Mouse (Mus musculus) embryonic facial prominence, embryonic 15.5 days (tissue): ENCODE measurements at regions not wholly inside any gene's neighbourhood (a gene's known extent, or its start where the extent isn't known, plus 50 kb on each side); places are given as distances from the start of the nearest gene placed in this dataset.

Experiments
- ATAC-seq: fragments of 200-750 bp; cut with Nextera tagmentation; 2 replicates; pipeline ENCODE4 v1.8.0; 2017; ENCODE audit warnings: low read depth, moderate TSS enrichment; ENCODE audit not compliant: insufficient number of reproducible peaks, low FRiP score, low TSS enrichment
- H3K27ac ChIP-seq: fragments of 300-500 bp; sonication (generic); replicated peaks from 2 replicates; pipeline ENCODE4 v1.5.1; 2015; ENCODE audit warnings: mild to moderate bottlenecking, inconsistent platforms
- H3K27me3 ChIP-seq: fragments of 300-500 bp; sonication (generic); 2 replicates; pipeline ENCODE4 v1.6.1; 2015; ENCODE audit warnings: inconsistent platforms
- H3K36me3 ChIP-seq: fragments of 300-500 bp; sonication (generic); 2 replicates; pipeline ENCODE4 v1.6.1; 2015; ENCODE audit warnings: mild to moderate bottlenecking, inconsistent platforms
- H3K4me1 ChIP-seq: fragments of 300-500 bp; sonication (generic); 2 replicates; pipeline ENCODE4 v1.6.1; 2015; ENCODE audit warnings: inconsistent platforms
- H3K4me2 ChIP-seq: fragments of 300-500 bp; sonication (generic); replicated peaks from 2 replicates; pipeline ENCODE4 v1.6.1; 2015; ENCODE audit warnings: mild to moderate bottlenecking, inconsistent platforms
- H3K4me3 ChIP-seq: fragments of 300-500 bp; sonication (generic); replicated peaks from 2 replicates; pipeline ENCODE4 v1.5.1; 2015; ENCODE audit warnings: mild to moderate bottlenecking, inconsistent platforms
- H3K9ac ChIP-seq: fragments of 300-500 bp; sonication (generic); 2 replicates; pipeline ENCODE4 v1.6.1; 2015; ENCODE audit warnings: inconsistent platforms
- H3K9me3 ChIP-seq: fragments of 300-500 bp; sonication (generic); replicated peaks from 2 replicates; pipeline ENCODE4 v1.6.1; 2016; ENCODE audit warnings: inconsistent platforms
- WGBS: fragments of 180-500 bp; shearing (Covaris S2); methylation state at CpG from one replicate; pipeline ENCODE4 v1.1.7; 2015; 5-methylcytosine and 5-hydroxymethylcytosine counted together

DNA sequence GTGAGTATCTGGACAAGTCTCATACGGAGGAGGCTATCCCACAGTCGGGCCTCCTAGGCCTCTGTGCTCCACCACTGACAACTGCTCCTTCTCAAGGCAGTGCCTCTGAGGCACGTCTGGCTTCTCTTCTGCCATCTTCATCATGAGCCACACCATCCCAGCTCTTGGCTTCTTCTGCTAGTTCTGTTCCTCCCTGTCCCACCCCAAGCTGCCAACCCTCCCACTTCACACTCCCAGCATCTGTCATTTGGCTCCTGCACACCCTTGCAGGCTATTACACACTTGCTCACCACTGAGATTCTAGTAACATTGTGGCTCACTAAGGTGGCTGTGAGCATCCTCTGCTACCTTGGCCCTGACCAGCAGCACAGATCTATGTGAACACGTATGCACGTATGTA, 221.1 kb upstream of the Slc16a7 start:
- H3K4me2 ChIP-seq: no peak overlapping the region
- no peak overlapping the region for H3K27ac ChIP-seq
- no peak overlapping the region for H3K9ac ChIP-seq
- no peak overlapping the region for H3K4me3 ChIP-seq
- H3K4me1 ChIP-seq: no peaks in the 10 kb centered on the region
- ATAC-seq: no peak
- no peaks in the 10 kb centered on the region for H3K9me3 ChIP-seq
- WGBS: 83% methylated on average over 5 of the region's 5 CpGs
- H3K27me3 ChIP-seq: no peaks in the 10 kb centered on the region
- no peaks in the 10 kb centered on the region for H3K36me3 ChIP-seq

- no peaks in the 10 kb centered on the region for H3K4me1 ChIP-seq
- H3K27ac ChIP-seq: no peak overlapping the region
- H3K27me3 ChIP-seq: no peaks in the 10 kb centered on the region
- no peak overlapping the region for H3K9ac ChIP-seq
- ATAC-seq: no peak
- 95% methylated on average over 6 of the region's 6 CpGs for WGBS
- H3K9me3 ChIP-seq: no peaks in the 10 kb centered on the region
- H3K4me3 ChIP-seq: no peak overlapping the region
- no peaks in the 10 kb centered on the region for H3K36me3 ChIP-seq
- no peak overlapping the region for H3K4me2 ChIP-seq
These were observed 223.5 kb upstream of the Slc16a7 start for GRCm38 (mm10) chr10:125612773-125613172.

DNA sequence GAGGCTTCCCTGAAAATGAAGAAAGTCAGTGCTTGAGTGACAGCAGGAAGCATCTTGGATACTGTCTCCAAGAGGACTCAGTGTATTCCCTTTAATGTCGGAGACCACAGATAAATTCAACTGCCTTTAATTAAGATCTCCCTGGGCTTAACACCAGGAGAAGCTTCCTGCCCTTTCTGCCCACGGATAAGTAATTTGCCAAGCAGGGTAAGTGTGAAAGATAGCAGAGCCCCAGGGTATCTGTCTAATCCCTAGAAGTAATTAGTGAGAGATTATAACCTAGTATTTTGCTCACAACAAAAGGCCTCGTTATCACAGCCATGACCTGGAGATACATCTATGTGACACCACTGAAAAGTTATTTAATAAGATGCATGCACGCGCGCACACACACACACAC, 232.1 kb upstream of the Slc16a7 start:
- Histone ChIP-seq H3K4me3 (no peak overlapping the region), H3K27me3 (no peaks in the 10 kb centered on the region), H3K27ac (no peak overlapping the region), H3K9ac (no peak overlapping the region), H3K4me1 (no peaks in the 10 kb centered on the region), H3K9me3 (no peaks in the 10 kb centered on the region), H3K4me2 (no peak overlapping the region), H3K36me3 (no peaks in the 10 kb centered on the region)
- WGBS: 55% methylated on average over 6 of the region's 6 CpGs
- ATAC-seq: no peak

DNA sequence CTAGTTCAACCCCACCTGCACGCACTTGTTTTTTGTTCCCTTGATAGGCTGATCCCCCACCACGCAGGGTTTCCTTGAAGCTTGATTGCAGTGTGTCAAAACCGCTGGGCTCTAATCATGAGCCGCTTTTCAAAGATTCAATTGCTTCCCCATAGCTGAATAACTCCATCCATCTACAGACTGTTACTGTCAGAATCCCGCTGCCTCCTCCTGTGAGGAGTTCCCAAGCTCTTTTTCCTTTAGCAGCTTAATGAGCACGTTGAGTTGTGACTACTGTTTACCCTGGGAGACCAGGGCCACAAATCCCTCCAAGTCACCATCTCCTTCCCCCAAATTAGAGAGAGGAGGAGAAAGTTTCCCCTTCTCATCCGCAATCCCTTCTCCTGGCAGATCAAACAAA, 234.6 kb upstream of the Slc16a7 start:
- H3K4me3 ChIP-seq: no peak overlapping the region
- H3K4me1 ChIP-seq: no peaks in the 10 kb centered on the region
- no peak overlapping the region for H3K4me2 ChIP-seq
- ATAC-seq: no peak
- no peaks in the 10 kb centered on the region for H3K36me3 ChIP-seq
- H3K9me3 ChIP-seq: no peaks in the 10 kb centered on the region
- H3K9ac ChIP-seq: no peak overlapping the region
- 18% methylated on average over 7 of the region's 7 CpGs for WGBS
- H3K27ac ChIP-seq: no peak overlapping the region
- no peaks in the 10 kb centered on the region for H3K27me3 ChIP-seq

DNA sequence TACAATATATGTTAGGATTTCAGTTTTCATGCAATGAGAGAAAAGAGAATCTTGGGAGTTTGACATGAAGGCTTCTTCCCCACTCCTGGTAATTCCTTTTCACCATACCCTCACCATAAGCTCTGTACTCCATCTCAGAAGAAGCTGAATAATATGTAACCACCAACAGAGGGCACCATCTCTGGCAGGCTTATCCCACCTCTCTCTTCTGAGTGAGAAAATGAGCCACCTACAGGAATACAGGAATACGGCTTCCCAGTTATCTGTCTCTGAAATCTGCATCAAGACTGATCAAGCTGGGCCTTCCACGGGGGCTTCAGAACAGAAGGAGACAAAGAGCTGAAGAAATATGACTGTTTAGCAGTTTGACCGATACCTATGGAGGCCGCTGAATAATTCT, 278.6 kb upstream of the Slc16a7 start:
- no peak overlapping the region for H3K4me2 ChIP-seq
- no peaks in the 10 kb centered on the region for H3K4me1 ChIP-seq
- WGBS: 86% methylated on average over 4 of the region's 4 CpGs
- H3K4me3 ChIP-seq: no peak overlapping the region
- ATAC-seq: no peak
- H3K9ac ChIP-seq: no peak overlapping the region
- H3K27ac ChIP-seq: no peak overlapping the region
- H3K9me3 ChIP-seq: no peaks in the 10 kb centered on the region
- H3K27me3 ChIP-seq: no peaks in the 10 kb centered on the region
- H3K36me3 ChIP-seq: no peaks in the 10 kb centered on the region

GRCm38 (mm10) chr10:125673637-125674036, 284.4 kb upstream of the Slc16a7 start:
- ATAC-seq: no peak
- Histone ChIP-seq H3K27ac (no peak overlapping the region), H3K4me1 (no peaks in the 10 kb centered on the region), H3K4me2 (no peak overlapping the region), H3K9ac (no peak overlapping the region), H3K4me3 (no peak overlapping the region), H3K27me3 (no peaks in the 10 kb centered on the region), H3K9me3 (no peaks in the 10 kb centered on the region), H3K36me3 (no peaks in the 10 kb centered on the region)
- 71% methylated on average over 11 of the region's 11 CpGs for WGBS

- Histone ChIP-seq H3K9ac (no peak overlapping the region), H3K4me2 (no peak overlapping the region), H3K36me3 (no peaks in the 10 kb centered on the region), H3K27me3 (no peaks in the 10 kb centered on the region), H3K9me3 (no peaks in the 10 kb centered on the region), H3K4me1 (no peaks in the 10 kb centered on the region), H3K27ac (no peak overlapping the region), H3K4me3 (no peak overlapping the region)
- ATAC-seq: no peak
- WGBS: 75% methylated on average over 7 of the region's 7 CpGs
These were observed 286.3 kb upstream of the Lrig3 start for GRCm38 (mm10) chr10:125679644-125680043.

- Histone ChIP-seq H3K4me3 (no peak overlapping the region), H3K36me3 (no peaks in the 10 kb centered on the region), H3K27ac (no peak overlapping the region), H3K9me3 (no peaks in the 10 kb centered on the region), H3K9ac (no peak overlapping the region), H3K4me2 (no peak overlapping the region), H3K4me1 (no peaks in the 10 kb centered on the region), H3K27me3 (no peaks in the 10 kb centered on the region)
- ATAC-seq: no peak
- WGBS: 84% methylated on average over 5 of the region's 5 CpGs
These were observed 280.8 kb upstream of the Lrig3 start for GRCm38 (mm10) chr10:125685130-125685529.

DNA sequence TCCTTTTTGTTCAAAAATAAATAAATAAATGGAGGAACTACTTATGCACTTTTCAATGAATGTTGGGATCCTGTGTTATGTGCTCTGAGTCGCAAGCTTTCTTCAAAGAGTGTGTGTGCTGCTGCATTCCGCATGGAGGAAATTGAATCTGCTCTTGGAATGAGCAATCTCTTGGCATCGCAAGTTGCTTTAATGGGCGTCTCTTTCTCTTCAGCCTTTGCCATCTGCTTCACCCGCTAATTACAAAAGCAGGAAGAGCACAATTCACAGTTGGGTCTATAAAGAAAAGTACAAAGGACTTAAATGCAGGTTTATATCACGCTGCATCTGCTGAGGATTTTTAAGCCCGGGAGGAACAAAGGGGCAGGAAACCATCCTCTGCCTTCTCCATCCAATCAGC, 272.5 kb upstream of the Lrig3 start:
- H3K9ac ChIP-seq: no peak overlapping the region
- no peaks in the 10 kb centered on the region for H3K27me3 ChIP-seq
- H3K27ac ChIP-seq: no peak overlapping the region
- ATAC-seq: no peak
- no peaks in the 10 kb centered on the region for H3K4me1 ChIP-seq
- H3K4me3 ChIP-seq: no peak overlapping the region
- WGBS: 58% methylated on average over 7 of the region's 7 CpGs
- H3K9me3 ChIP-seq: no peaks in the 10 kb centered on the region
- H3K4me2 ChIP-seq: no peak overlapping the region
- H3K36me3 ChIP-seq: no peaks in the 10 kb centered on the region

DNA sequence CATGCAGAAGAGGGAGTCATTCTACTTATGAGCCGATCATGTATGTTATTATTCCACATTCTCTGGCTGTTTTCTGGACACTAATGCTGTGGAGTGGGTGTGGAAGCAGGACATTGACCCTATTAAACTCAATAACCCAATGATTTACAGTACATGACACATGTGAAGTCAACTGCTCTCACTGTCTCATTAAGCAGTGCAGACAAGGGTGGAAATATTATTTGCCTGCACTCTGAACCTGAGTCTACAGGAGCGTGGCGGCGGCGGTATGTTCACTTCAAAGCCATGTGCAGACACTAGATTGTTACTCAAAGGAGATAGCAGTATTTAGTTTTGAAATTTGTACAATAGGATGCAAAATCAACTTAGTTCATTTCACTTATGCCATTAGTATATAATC, 269.8 kb upstream of the Lrig3 start:
- Histone ChIP-seq H3K9ac (no peak overlapping the region), H3K36me3 (no peaks in the 10 kb centered on the region), H3K27me3 (no peaks in the 10 kb centered on the region), H3K9me3 (no peaks in the 10 kb centered on the region), H3K4me3 (no peak overlapping the region), H3K27ac (no peak overlapping the region), H3K4me1 (no peaks in the 10 kb centered on the region), H3K4me2 (no peak overlapping the region)
- WGBS: 91% methylated on average over 5 of the region's 5 CpGs
- ATAC-seq: no peak

DNA sequence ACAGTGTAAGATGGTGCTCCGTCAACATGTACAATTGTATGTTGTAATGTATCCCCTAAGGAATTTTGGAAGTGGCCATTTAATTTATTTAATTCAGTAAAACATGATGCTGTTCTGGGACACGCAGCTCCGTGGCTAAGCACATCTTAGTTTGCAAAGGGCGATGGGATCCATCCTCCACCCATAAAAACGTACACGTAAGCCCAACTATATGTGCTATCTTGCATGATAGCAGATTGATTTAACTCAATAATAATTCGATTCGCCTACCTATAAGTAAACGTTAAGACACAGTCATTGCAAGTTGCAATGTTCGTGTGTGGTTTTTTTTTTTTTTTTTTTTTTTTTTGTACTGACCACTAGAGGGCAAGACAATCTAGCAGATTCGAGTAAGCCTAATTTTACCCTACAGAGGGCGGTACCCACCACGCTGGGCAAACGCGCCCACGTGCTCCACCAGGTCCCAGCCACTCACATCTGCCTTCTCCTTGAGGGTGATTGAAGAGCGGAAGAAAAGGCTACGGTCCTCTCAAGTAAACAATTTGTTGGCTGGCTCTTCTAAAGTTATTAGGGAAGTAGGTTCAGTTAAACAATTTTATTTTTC, 240.8 kb upstream of the Lrig3 start:
- Histone ChIP-seq H3K27ac (no peak overlapping the region), H3K4me3 (no peak overlapping the region), H3K4me2 (peak overlapping the region; percentile 17; the same call in 1 of the 2 replicates), H3K4me1 (peaks cover 8% of the 10 kb centered on the region; the same call in 1 of the 2 replicates), H3K9ac (no peak overlapping the region), H3K36me3 (no peaks in the 10 kb centered on the region), H3K27me3 (no peaks in the 10 kb centered on the region), H3K9me3 (no peaks in the 10 kb centered on the region)
- ATAC-seq: no peak; the same call in 1 of the 2 replicates
- WGBS: 28% methylated on average over 18 of the region's 18 CpGs

GRCm38 (mm10) chr10:125725681-125726139, 240.3 kb upstream of the Lrig3 start:
- no peak overlapping the region for H3K4me3 ChIP-seq
- peak; percentile 34; the same call in 1 of the 2 replicates for ATAC-seq
- WGBS: 28% methylated on average over 7 of the region's 7 CpGs

More at GRCm38 (mm10) chr10:125725681-125726139, 240.3 kb upstream of the Lrig3 start:
- Histone ChIP-seq H3K9me3 (no peaks in the 10 kb centered on the region), H3K27me3 (no peaks in the 10 kb centered on the region), H3K4me2 (peak overlapping the region; percentile 17; the same call in 1 of the 2 replicates), H3K27ac (0 out of 2 replicates have a peak overlapping the region, but pooled peaks have one; percentile 12), H3K36me3 (no peaks in the 10 kb centered on the region), H3K4me1 (peaks cover 8% of the 10 kb centered on the region; the same call in 1 of the 2 replicates), H3K9ac (no peak overlapping the region)
